Mouse (Mus musculus) embryo, embryonic 10 days (tissue): ENCODE results near the gene Safb.
A peak's percentile ranks its signal among the peaks of the same experiment; 100 is the strongest.
"Not testable (repeated sequence)": the region's sequence is repeated elsewhere in the genome, so short reads cannot be mapped to it uniquely, and the experiment has no call there.

Experiments
- DNase-seq: peaks from one replicate; pipeline ENCODE4 v3.0.0-alpha.2; 2015; ENCODE audit warnings: low spot score

Gene Safb

GRCm38 (mm10) chr17:56609452-56610171 lies 25.0 kb downstream of the Safb start, which contains the start of gene 2410015M20Rik:
Gene 2410015M20Rik, minus strand, starts transcription at chr17:56609771.
- DNase-seq = peak; percentile 99

GRCm38 (mm10) chr17:56611323-56611722 lies 26.7 kb downstream of the Safb start:
- DNase-seq = no peak

DNA sequence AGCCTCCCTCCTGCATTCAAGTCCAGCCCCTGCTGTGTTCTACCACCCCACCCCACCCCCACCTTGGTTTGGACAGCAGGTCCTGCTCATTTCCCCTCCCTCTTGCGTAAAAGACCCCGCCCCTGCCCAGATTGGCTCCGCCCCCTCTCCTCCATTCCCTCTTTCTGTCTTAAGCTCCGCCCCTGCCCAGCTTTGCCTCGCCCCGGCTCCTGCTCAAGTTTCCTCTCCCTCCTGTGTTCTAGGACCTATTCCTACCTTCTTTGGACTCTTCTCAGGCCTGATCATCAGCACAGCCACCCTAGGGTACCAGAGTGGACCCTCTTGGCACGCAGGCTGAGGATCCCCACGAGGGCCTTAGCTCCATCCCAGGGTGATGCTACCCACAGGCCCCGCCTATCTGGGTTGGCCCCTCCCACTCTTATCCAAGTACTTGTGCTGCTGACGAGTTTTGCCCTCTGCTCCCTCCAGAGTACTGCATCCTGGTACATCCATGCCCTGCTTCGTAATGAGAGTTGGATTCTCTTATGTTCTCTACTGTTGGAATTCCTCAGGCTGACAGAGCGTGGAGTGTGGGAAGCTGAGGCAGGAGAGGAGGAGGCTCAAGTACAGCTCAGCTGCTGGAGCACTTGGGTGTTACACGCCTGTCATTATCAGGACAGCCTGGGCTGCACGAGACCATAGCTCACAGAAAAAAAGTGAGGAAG lies 27.4 kb downstream of the Safb start:
- peak; percentile 76 for DNase-seq

DNA sequence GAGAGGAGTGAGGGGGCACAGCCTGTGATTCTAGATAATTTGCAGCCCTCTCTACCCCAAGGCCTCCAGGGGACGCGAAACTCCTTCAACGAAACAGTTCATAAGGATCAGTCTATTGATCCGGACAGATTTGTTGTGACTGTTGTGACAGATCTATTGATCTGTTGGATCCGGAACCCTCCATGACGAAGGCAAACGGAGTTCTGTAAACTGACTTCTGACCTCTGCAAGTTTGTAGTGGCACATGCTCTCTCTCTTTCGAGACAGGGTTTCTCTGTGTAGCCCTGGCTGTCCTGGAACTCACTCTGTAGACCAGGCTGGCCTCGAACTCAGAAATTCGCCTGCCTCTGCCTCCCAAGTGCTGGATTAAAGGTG lies 27.9 kb downstream of the Safb start:
- DNase-seq = not testable (repeated sequence)

DNA sequence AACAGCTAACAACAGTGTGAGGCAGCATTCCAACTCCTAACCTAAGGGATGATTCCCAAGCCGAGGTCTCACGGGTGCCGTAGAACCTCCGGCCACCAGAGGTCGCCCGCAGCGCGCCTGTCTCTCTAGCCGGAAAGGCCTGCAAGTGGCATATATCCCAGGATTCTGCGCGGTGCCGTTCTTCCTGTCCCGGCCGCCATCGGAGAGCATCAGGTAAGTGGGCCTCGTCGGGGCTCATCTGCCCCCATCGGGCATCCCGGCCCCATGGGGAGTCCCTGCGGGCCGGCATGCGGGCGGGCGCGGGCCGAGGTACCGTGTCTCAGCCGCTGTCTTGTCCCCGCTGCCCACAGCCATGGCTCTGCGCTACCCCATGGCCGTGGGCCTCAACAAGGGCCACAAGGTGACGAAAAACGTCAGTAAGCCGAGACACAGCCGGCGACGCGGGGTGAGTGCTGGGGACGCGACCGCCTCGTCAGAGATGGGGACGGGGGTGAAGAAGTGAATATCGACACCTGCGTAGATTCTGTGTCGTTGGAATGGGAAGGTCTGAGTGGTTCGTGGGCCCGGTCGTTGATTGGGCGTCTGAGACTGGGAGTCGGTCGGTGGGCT lies 28.7 kb downstream of the Safb start, which contains the start of gene Rpl36:
Gene Rpl36 (plus strand): TSS at position 181 of the 609 bp plus-strand sequence.
- DNase-seq = peak; percentile 96

GRCm38 (mm10) chr17:56613893-56614292 lies 29.3 kb downstream of the Safb start:
- DNase-seq = not testable (repeated sequence)

DNA sequence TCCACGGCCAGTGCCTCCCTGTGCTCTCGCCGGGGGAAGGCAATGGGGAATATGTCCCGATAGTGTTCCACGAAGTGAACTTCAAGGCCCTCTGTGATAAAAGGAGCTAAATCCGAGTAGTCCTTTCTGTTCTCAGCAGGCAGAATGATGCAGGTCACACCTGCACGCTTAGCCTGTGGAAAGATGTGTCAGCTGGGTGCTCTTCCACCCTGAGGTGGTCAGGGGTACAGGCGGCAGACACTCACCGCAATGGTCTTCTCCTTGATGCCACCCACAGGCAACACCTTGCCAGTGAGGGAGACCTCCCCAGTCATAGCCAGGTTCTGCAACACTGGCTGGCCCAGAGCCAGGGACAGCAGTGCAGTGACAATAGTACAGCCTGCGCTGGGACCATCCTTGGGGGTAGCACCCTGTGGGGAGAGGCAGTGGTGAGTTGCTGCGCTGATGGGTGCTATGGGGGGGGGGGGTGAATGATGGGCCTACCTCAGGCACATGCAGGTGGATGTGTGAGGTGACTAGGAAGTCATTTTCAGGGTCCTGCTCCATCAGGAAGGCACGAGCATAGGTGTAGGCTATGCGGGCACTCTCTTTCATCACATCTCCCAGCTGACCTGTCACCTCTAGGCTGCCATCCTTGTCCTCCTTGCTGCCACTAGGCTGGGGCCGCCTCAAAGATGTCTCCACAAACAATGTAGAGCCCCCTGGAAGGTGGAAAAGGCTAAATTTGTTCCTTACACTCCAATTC lies 29.9 kb downstream of the Safb start:
- DNase-seq = no peak

DNA sequence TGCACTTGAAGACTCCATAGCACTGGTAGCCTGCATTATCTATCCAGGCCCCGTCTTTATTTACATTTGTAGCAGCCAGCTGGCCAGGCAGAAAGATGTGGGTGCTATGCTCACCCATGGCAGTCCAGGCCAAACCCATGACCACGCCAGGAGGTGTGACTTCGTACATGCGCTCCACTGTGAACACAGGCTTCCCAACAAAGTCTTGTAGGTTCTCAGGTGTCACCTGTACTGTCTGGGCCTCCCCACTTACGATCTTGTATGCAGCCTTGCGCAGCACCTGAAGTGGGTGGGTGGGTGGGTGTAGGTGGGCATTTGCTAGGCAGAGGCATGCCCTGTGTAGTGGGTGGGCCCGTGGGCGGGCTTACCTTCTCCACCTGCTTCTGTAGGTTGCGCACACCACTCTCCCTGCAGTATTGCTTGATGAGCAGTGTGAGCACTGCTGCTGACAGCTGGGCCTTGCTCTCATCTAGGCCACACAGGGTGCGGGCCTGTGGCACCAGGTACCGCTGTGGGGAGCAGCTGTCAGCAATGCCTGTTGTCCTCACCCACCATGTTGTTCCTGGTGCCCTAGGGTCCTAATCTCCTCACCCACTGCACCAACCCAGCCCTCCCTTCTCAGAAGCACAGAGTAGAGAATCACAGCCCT lies 30.6 kb downstream of the Safb start:
- DNase-seq = no peak

GRCm38 (mm10) chr17:56615792-56616191 lies 31.2 kb downstream of the Safb start:
- DNase-seq = no peak

GRCm38 (mm10) chr17:56616725-56617124 lies 32.1 kb downstream of the Safb start:
- DNase-seq = no peak

GRCm38 (mm10) chr17:56617628-56618027 lies 33.0 kb downstream of the Safb start:
- DNase-seq = no peak

DNA sequence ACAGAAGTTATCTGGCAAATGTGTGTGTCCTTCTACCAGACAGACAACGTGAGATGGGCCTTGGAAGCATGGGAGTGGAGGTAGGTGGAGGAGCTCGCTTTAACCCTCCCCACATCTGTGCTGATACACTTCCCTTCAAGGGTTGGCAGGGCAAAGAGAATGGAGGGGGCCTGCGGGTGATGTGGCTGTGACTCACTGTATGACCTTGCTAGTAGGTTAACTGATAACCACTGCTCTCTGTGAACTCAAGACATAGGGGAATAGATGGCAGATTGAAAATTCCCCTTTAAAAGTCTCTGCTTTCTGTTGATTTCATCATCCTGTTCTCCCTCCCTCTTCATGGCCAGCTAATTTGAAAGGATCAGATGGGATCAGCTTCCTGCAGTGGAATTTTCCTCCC lies 40.9 kb downstream of the Safb start:
- no peak for DNase-seq

DNA sequence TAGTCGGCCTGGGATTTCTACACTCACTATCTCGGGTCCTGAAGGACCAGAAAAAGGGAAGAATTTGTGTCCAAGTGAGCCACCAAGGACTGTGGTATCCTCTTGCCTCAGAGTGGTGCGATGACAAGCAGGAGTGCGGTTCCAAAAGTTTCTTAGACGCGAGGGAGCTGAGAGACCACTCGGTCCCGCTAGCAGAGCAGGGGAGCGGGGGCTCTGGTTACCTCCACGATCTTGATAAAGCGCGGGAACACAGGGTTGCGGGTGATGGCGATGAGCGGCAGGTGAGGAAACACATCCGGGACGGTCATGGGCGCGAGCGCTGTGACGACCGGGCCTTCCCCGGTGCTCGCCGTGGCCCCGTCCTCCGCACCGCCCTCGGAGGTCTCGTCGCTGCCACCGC lies 41.6 kb downstream of the Safb start:
- no peak for DNase-seq

DNA sequence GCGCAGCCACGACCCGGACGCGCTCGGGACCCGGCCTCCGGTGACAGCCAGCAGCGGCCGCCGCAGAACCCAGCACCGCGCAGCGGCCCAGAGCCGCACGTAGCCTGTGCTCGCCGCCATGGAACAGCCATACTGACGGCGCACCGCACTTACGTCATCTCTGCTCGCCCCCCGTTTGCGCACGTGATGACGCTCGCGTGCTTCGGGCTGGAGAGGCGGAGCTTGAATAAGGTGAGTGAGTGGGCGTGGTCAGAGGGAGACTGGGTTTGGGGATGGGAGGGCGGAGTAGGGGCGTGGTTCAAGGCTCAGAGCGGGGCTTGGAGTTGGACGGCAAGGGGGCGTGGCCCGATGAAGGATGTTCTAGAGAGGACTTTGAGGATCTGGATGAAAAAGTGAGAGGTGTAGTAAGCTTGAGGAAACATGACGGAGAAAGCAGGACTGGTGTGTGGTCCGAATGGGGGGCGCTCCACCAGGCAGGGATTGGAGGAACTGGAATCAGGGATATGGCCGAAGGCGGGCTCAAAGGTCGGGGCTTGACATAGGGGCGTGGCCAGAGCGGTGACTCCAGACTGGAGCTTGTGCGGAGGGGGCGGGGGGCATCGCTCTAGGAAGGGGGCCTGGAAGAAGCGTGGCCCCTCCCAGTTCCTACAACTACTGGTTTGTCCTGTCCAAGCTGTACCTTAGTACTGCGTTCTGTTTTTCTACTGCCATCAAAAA lies 42.3 kb downstream of the Safb start, which contains the start of gene Lonp1:
Gene Lonp1 (minus strand): TSS at position 134 of the 717 bp plus-strand sequence.
- DNase-seq = peak; percentile 100

DNA sequence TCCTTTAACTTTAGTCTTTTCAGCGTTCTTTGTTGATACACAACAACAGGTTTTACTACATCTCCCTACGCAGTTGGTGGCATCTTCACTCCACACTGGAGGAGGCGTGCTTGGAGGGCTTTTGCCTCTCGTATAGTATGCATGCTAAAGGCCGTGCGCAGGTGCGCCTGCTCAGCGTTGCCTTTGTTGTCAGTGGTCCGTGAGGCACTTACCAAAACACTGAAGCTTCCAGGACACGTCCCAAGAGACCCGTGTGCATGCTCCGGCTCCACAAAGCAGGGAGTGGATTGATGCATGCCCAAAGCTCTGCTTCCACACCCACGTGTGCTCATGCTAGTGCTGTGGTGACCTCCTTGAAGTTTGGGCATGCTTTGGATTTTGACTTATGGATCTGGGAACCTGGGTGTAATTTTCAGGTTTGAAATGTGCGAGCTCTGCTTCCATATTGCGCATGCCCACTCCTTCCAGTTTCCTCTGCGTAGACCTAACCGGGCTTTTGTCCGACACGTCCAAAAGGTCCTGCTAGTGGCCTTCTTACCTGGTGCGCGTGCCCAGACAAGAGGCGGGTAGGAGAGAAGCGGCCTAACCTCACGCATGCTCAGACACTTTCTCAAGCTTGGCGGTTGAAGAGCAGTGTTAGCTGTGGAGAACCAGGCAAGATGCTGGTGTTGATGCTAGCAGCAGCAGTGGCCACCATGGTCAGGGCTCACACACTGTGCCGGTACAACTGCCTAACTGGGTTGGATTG lies 43.1 kb downstream of the Safb start, which contains the start of gene Catsperd:
Gene Catsperd (plus strand): TSS at position 614 of the 748 bp plus-strand sequence.
- DNase-seq = peak; percentile 63

DNA sequence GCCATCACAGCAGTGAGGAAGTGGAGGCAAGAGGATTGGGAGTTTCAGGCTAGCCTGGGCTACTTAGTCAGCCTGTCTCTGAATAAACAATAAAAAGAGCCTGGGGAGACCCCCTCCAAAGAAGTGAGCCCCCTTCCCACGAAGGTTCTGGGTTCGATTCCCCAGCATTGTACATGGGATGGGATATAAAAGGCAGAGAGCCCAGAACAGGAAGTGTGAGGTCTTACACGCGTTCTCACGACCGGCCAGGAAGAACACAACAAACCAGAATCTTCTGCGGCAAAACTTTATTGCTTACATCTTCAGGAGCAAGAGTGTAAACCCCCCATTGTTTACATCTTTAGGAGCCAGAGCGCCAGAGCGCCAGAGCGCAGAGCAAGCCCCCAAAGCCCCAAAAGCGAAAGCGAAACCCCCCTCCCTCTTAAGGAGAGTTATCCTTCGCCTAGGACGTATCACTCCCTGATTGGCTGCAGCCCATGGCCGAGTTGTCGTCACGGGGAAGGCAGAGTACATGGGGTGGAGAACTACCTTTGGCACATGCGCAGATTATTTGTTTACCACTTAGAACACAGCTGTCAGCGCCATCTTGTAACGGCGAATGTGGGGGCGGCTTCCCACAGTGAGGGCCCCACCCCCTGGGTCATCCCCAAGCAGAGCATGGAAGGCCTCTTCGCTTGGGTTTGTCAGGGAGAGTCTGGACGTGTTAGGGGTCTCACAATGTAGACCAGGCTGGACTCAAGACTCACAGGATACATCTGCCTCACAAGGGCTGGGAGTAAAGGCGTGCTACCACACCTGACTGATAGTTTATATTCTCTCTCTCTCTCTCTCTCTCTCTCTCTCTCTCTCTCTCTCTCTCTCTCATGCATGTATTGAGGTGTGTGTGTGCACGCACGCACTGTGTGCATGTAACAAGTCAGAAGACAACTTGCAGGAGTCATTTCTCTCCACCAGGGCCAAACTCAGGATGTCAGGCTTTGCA lies 45.5 kb downstream of the Safb start:
- not testable (repeated sequence) for DNase-seq

DNA sequence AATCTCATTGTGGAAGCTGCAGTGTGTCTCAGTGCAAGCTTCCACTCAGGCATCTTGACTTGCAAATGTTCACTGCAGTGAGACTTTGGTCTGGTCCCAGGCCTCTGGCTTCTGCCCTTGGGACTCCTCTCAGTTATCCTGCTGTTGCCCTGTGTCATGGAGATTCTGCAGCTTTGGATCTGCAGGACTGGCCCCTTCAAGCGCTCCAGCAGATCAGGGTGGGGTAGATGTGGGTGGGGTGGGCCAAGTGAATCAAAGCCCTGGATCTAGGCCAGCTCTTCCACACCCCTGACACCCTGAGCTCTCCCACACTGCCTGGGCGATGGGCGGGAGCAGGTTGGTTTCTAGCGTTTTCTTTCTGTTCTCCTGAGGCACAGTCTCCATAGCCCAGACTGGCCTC lies 47.2 kb downstream of the Safb start:
- DNase-seq = no peak

DNA sequence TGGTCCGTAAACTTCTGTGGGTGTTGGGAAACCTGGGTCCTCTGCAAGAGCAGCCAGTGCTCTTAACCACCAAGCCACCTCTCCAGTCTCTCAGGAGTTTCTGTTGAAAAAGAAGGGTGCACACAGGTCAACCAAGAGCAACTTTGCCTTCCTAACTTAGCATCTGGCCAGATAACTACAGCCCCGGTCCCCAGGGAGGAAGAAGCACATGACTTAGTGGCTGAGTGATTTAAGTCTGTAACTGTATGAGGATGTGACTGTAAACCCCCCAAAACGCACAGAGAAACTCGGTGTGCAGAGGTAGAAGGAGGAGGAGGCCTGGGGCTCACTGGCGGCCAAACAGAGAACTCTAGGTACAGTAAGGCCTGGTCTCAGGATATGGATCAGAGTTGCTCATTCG lies 49.4 kb downstream of the Safb start:
- no peak for DNase-seq

DNA sequence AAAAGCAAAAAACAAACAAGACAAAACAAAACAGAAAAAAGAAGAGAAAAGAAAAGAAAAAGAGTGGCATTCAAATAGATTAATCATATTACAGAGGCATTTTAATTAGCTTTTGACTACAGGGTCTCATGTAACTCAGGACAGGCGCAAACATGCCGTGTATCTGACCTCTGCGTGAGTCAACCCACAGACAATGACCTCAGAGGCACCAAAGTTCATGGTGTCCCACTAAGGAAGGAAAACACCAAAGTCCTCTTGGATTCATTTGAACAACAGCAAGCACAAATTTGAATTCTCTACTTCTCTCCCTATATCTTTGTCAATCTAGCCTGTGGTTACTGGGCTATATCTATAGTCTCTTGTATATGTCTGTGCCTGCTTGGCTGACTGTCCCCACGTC lies 58.6 kb downstream of the Safb start:
- no peak for DNase-seq
